Mouse (Mus musculus) liver, adult 2 months (tissue): ENCODE results near the gene Tubb3.

Experiments
- CTCF ChIP-seq: fragments of 200-500 bp; IDR thresholded peaks from 2 replicates; pipeline ENCODE4 v1.5.1; 2011; ENCODE audit warnings: low read depth, low read length, control low read depth
- POLR2A ChIP-seq: fragments of 200-500 bp; IDR thresholded peaks from 2 replicates; pipeline ENCODE4 v1.6.1; 2011; ENCODE audit warnings: low read length, control low read depth; ENCODE audit not compliant: insufficient read depth; ENCODE audit errors: extremely low read depth

DNA sequence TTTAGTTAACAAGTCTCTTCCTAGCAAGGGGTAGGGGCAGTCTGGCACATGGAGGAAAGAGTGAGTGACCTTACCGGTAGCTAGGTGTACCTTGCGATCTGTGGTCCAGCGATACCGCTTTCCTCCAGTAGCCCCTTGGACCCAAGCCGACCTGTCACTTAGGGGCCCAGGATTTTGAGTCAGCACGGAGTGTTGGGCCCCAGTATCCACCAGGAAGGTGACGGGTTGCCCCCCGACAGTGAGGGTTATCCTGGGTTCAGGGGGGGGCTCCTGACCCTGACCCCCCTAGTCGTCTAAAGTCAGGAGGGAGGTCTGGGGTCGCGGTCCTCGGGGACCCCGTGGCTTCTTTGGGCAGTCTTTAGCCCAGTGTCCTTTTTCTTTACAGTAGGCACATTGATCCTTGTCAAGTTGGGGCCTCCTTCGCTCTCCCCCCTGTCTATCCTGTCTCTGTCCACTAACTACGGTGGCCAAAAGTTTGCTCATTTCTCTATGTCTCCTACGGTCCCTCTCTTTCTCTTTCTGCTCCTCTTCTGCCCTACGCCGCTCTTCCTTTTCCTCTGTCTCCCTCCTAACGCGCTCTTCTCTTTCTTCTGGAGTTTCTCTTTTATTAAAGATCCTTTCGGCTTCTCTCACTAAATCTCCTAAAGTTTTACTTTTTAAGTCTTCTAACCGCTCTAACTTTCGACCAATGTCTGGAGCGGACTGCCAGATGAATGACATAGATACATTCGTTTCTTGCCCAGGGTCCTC lies 20.6 kb downstream of the Tubb3 start:
- TF ChIP-seq CTCF (no peak), POLR2A (no peak)
